Mouse (Mus musculus) cerebellum, adult 11-12 months (tissue): Measurements from ENCODE around the gene Asb16.
A peak's percentile ranks its signal among the peaks of the same experiment; 100 is the strongest.

ENCODE experiments used
- DNase-seq: peaks from one replicate; pipeline ENCODE4 v3.0.0; 2022

The Asb16 gene

GRCm38 (mm10) chr11:102311966-102312365 lies 43.4 kb downstream of the Asb16 start:
- DNase-seq: no peak

GRCm38 (mm10) chr11:102312586-102312985 lies 44.0 kb downstream of the Asb16 start:
- DNase-seq: no peak

- peak; percentile 28 for DNase-seq
Observed at GRCm38 (mm10) chr11:102314321-102314720, 45.8 kb downstream of the Asb16 start.

GRCm38 (mm10) chr11:102315690-102316571 lies 47.4 kb downstream of the Asb16 start:
- peak; percentile 62 for DNase-seq

- peak; percentile 90 for DNase-seq
Observed at GRCm38 (mm10) chr11:102316572-102317297, 48.2 kb downstream of the Asb16 start.

- no peak for DNase-seq
Observed at GRCm38 (mm10) chr11:102317298-102317900, 48.9 kb downstream of the Asb16 start.

GRCm38 (mm10) chr11:102317901-102318575 lies 49.5 kb downstream of the Asb16 start:
- peak; percentile 76 for DNase-seq

- DNase-seq: peak; percentile 69
Observed at GRCm38 (mm10) chr11:102318576-102319409, 50.2 kb downstream of the Asb16 start.

- DNase-seq: peak; percentile 96
Observed at GRCm38 (mm10) chr11:102319410-102319792, 50.9 kb downstream of the Asb16 start, which contains the start of gene Ubtf. Gene Ubtf, minus strand, starts transcription at chr11:102319742.

- peak; percentile 94 for DNase-seq
Observed at GRCm38 (mm10) chr11:102319941-102320685, 51.6 kb downstream of the Asb16 start.

GRCm38 (mm10) chr11:102320686-102321005 lies 52.1 kb downstream of the Asb16 start:
- peak; percentile 84 for DNase-seq

GRCm38 (mm10) chr11:102321931-102322330 lies 53.4 kb downstream of the Asb16 start:
- DNase-seq: peak; percentile 55

GRCm38 (mm10) chr11:102323516-102323915 lies 55.0 kb downstream of the Asb16 start:
- peak; percentile 41 for DNase-seq

GRCm38 (mm10) chr11:102327250-102327649 lies 58.7 kb downstream of the Asb16 start:
- no peak for DNase-seq

- peak; percentile 31 for DNase-seq
Observed at GRCm38 (mm10) chr11:102327839-102328238, 59.3 kb downstream of the Asb16 start.
